Mouse (Mus musculus) cerebellum, adult 2 months (tissue): ENCODE data around the gene Slc16a11.
A peak's percentile ranks its signal among the peaks of the same experiment; 100 is the strongest.

Source experiments
- CTCF ChIP-seq: fragments of 200-500 bp; IDR thresholded peaks from 2 replicates; pipeline ENCODE4 v1.5.1; 2011; ENCODE audit warnings: low read depth, mild to moderate bottlenecking, control low read depth, low read length, moderate library complexity, borderline replicate concordance; ENCODE audit not compliant: insufficient read depth
- POLR2A ChIP-seq: fragments of 200-500 bp; IDR thresholded peaks from 2 replicates; pipeline ENCODE4 v1.6.1; 2011; ENCODE audit warnings: low read length, control low read depth, borderline replicate concordance; ENCODE audit not compliant: insufficient read depth

GRCm38 (mm10) chr11:70228828-70229227, 16.3 kb downstream of the Slc16a11 start:
- TF ChIP-seq CTCF (no peak), POLR2A (peak; percentile 40; the same call in 1 of the 2 replicates)
